Mouse (Mus musculus): ENCODE measurements around the gene Pik3r2.

DNA sequence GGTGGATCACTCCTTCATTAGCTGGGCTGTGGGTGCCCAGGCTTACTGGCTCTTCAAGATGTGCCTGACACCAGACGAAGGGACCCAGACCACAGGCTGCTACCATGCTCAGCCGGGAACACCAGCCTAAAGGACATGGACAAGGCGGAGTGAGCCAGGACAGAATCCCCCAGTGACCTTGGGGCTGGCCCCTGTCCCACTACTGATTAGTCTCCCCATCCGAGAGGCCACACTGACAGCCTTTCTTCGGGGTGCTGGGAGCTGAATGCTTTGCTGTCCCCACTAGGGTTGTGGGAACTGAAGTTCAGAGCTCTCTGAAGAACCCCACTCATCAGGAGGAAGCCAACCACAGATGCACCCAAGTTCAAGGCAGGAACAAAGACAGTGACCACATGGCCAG is 1.3 kb downstream of the Pik3r2 start:
- no peak for TF ChIP-seq POLR2A (IDR thresholded peaks at IDR 0.05; ENCODE audit: insufficient read depth, low read length)
- TF ChIP-seq EP300 (IDR thresholded peaks at IDR 0.05; ENCODE audit: insufficient read depth, low read depth, low read length): no peak

Measured in ES-Bruce4 (cell line).